Mouse (Mus musculus): ENCODE results near the gene Wsb2.
A peak's percentile ranks its signal among the peaks of the same experiment; 100 is the strongest.

- TF ChIP-seq MAFK (IDR thresholded peaks at IDR 0.05; ENCODE audit: insufficient read depth, low read depth, low read length) (no peak), CHD2 (IDR thresholded peaks at IDR 0.05; ENCODE audit: low read depth, low read length) (peak; percentile 95), HCFC1 (IDR thresholded peaks at IDR 0.05; ENCODE audit: borderline replicate concordance, insufficient read depth, low read length) (no peak), ZNF384 (IDR thresholded peaks at IDR 0.05; ENCODE audit: low read depth, low read length) (no peak)
Observed at GRCm38 (mm10) chr5:117413507-117414501, 56.7 kb downstream of the Wsb2 start, which contains the start of gene Ksr2.

Measured in ES-E14 (cell line).